Mouse (Mus musculus) retina, postnatal 7 days (tissue): ENCODE measurements around the gene Nop9.

Source experiments
- DNase-seq: peaks from one replicate; pipeline ENCODE4 v3.0.0-alpha.2; 2012; ENCODE audit warnings: low read depth, low spot score

Gene Nop9

DNA sequence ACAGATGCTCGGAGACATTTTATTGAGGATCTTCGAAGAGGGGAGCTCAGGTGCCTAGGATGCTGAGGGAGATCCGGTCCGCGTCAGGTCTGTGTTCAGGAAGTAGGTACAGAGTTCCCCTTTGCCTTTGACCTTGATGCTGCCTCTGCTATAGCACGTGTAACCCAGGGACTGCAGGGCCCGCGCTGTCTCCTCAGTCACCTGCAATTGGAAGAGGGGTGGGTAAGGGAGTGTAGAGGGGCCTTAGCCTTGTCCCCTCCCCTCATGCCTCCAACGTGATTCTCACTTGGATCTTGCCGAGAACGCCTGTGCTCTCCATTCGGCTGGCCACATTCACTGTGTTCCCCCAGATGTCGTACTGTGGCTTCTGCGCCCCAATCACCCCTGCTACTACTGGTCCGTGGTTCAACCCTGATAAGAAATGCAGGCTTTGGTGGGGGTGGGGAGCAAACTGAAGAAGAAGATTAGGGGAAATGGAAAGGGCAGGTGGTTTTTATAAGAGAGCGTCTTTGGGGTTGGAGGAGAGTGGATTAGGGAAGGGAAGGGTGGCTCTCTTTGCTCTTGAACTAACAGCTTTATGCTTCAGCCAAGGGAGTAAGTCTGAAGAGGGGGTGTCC lies 23.7 kb downstream of the Nop9 start:
- DNase-seq, result no peak

DNA sequence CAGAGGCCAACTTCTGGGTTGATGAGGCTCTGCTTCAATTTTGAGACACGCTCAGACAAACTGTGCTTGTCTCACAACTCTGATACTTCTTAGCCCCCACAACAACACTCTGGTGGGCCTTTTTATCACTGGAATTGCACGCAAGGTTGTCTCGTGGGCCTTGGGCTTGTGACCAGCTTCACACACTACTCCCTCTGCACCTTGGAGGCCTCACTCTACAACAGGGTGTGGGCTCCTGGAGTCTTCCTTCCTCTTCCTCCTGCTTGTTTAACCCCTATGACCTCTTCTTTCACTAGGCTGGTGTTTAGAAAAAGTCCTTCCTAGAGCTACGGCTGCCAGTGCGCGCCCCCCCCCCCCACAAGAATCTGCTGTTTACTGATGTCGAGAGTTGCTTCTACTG lies 31.2 kb downstream of the Nop9 start:
- no peak for DNase-seq

GRCm38 (mm10) chr14:55777176-55777575 lies 31.7 kb downstream of the Nop9 start:
- DNase-seq, result no peak

GRCm38 (mm10) chr14:55777806-55778205 lies 32.3 kb downstream of the Nop9 start:
- DNase-seq, result no peak

DNA sequence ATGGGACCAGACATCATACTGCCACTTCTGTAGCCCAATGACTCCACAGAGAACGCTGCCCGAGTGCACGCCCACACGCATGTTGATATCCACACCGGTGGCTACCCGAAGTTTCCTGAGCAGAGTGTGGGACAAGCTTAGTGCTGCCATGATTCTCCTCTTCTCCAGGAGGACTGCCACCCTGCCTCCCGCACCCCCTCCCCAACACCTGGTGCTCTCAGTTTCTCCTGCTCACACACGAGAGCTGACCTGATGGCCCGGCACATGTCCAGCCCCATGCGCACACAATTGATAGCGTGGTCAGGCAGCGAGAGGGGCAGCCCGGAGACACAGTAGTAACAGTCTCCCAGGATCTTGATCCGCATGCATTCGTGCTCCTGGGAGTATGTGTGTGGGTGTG lies 33.2 kb downstream of the Nop9 start:
- no peak for DNase-seq

- DNase-seq, result no peak
Observed at GRCm38 (mm10) chr14:55779656-55780055, 34.2 kb downstream of the Nop9 start.

DNA sequence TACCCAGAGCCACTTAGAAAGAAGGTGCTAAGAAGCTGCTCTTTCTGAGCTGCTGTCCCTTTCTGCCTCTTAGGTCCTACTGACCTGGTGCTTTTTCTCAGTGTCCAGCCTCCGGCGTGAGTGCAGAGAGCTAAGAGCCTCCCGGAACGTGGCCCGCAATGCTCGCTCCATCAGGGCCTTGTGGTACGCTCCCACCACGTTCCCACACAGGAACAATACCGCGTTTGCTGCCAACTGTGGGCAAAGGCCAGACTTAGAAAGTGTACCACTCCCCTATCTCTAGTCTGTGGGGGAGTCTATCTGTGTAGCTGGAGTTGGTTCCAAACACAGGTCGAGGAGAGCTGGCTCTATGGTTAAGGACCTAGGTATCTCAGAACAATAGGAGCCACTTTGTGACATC lies 35.2 kb downstream of the Nop9 start:
- DNase-seq, result no peak

GRCm38 (mm10) chr14:55781310-55781709 lies 35.8 kb downstream of the Nop9 start:
- peak; percentile 61 for DNase-seq

GRCm38 (mm10) chr14:55782361-55782960 lies 37.0 kb downstream of the Nop9 start:
- no peak for DNase-seq

- no peak for DNase-seq
Observed at GRCm38 (mm10) chr14:55783171-55783957, 37.9 kb downstream of the Nop9 start.

DNA sequence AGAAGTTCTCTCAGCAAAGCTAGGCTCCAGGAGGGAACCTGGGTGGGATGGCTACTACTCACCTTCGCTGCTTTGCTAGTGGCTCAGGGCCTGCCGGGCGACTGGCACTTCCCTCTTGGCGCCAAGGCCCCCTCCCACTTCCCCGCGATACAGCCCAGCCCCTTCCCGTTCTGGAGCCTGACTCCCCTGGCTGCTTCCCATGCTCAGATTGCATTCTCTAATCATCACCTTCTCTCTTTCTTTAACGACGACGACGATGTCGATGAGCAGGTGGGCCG lies 38.4 kb downstream of the Nop9 start, which contains the start of gene Adcy4:
TSS of gene Adcy4 (minus strand) at position 138 of the 278 bp plus-strand sequence.
- DNase-seq, result no peak

DNA sequence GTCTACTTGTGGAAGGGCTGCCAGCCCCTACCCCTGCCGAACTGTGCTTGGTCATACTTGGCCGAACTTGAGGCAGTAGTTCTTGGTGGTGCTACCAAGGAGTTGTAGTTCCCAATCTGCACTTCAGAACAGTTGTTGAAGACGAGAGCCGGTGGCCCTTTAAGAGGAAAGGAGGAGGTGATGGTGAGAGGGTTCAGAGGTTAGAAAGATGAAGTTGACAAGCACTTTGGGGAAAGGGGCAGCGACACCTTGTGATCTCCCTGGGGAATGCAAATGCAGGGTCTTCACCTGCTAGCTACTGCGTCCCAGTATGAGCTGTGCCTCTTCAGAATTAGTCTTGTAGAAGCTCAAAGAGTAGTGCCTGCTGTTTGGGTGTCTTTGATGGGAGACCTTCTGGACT lies 39.7 kb downstream of the Nop9 start:
- no peak for DNase-seq

GRCm38 (mm10) chr14:55787731-55788130 lies 42.2 kb downstream of the Nop9 start:
- no peak for DNase-seq

DNA sequence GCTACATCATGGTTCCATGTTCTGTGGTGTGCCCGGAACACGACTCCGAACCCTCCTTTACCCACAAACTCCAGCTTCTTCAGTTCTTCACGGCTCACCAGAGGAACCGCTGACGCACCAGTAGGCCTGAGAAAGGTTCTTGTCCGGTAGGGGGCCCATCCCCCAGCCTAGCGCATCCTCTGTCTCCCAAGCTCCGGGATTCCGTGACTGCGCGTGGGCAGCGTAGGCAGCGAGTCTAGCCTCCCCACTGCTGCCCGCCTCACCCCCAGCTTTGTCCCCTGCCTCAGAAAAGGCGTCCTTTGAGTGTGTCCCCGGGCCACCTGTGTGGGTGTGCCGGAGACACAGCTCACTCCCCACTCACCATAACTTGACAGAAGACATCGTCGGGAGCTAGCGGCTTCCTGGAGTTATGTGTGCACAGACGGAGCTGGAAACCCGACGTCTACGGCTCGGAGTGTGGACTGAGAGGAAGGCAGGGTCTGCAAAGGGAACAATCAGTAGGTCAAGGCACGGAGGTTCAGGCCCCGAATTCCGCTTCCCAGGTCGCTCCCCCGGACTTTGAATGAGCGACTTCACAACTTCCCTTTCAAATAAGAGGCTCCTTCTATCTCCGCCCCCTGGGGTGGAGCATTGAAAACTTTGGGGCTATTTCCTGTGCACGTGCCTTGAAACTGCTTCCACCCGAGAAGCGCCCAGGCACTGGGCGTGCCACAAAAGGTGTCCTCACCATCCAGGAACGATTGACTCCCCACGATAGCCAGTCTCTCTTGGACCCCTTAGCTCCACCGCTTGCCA lies 43.0 kb downstream of the Nop9 start, which contains the start of gene Ripk3:
TSS of gene Ripk3 (minus strand) at position 610 of the 795 bp plus-strand sequence.
- no peak for DNase-seq

GRCm38 (mm10) chr14:55793461-55793860 lies 48.0 kb downstream of the Nop9 start:
- no peak for DNase-seq

GRCm38 (mm10) chr14:55793946-55794345 lies 48.5 kb downstream of the Nop9 start:
- DNase-seq, result no peak

GRCm38 (mm10) chr14:55795380-55796163 lies 50.1 kb downstream of the Nop9 start:
- no peak for DNase-seq
